Mouse (Mus musculus): ENCODE results near the gene Sycp3.
"Not testable (repeated sequence)": the region's sequence is repeated elsewhere in the genome, so short reads cannot be mapped to it uniquely, and the experiment has no call there.

Gene Sycp3

DNA sequence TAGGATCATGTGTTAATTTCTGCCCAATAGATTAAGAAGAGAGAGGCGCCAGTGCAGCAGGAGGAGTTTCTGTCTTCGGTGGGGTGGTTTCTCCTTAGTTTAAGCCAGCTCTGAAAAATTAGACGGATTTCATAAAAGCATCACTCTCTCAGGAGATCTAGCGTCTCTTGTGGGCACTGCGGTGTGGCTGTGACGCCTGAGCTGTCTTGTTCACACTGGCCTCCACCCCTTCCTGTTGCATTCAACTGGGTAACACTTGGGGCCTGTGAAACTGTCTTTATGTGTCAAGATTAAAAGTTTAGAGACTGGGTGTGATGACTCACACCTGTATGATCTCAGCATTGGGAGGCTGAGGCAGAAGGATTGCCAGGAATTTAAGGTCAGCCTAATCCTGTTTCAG, 31.4 kb upstream of the Sycp3 start:
- Histone ChIP-seq H3K4me3 (replicated peaks; ENCODE audit: low read length) (no peak overlapping the region), H3K9me3 (ENCODE audit: low read length) (no peaks in the 10 kb centered on the region), H3K4me1 (replicated peaks; ENCODE audit: low read depth, low read length) (no peaks in the 10 kb centered on the region), H3K27me3 (ENCODE audit: insufficient read depth, low read length) (no peaks in the 10 kb centered on the region), H3K36me3 (ENCODE audit: insufficient read depth, low read length) (peaks cover 63% of the 10 kb centered on the region)
- no peak for TF ChIP-seq CTCF (conservative IDR thresholded peaks at IDR 0.05; ENCODE audit: low read length)
- TF ChIP-seq POU5F1 (IDR thresholded peaks at IDR 0.05; ENCODE audit: borderline replicate concordance, low read length): no peak
- TF ChIP-seq NANOG (IDR thresholded peaks at IDR 0.05; ENCODE audit: borderline replicate concordance, low read length): no peak

DNA sequence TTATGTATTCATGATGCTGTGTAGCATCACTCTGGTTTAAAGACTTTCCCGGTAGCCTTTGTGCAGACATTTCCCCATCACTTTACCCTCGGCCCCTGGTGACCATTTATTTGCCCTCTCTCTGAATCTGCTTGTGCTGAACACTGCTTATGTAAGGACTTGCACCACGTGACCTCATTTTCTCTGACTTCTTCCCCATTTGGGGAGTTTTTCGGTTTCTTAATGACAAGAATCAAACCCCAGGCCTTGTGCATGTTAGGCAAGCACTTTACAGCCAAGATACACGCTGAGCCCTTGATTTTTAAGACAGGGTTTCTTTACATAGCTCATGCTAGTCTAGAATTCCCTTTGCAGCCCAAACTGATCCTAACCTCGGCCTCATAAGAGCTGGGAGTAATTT, 18.1 kb upstream of the Sycp3 start:
- TF ChIP-seq POU5F1 (IDR thresholded peaks at IDR 0.05; ENCODE audit: borderline replicate concordance, low read length): no peak
- TF ChIP-seq CTCF (conservative IDR thresholded peaks at IDR 0.05; ENCODE audit: low read length): no peak
- TF ChIP-seq NANOG (IDR thresholded peaks at IDR 0.05; ENCODE audit: borderline replicate concordance, low read length): no peak

DNA sequence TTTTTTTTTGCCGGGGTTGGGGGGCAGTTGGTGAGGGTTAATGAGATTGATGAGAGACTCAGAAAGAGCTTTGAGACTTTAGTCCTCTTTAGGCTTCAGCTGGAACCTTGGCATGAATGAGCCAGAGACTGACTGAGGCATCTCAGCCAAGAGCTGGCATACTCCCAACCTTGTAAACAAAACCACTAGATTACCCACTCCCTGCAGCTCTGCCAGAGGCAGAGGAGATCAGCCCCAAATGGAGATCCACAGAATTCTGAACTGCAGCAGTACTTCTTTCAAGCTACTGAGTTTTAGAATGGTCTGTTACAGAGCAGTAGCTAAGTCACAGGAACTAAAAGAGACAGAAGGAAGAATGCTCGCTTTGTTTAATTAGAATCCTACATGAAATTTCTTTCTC, 8.1 kb upstream of the Sycp3 start:
- TF ChIP-seq POU5F1 (IDR thresholded peaks at IDR 0.05; ENCODE audit: borderline replicate concordance, low read length) (no peak), CTCF (conservative IDR thresholded peaks at IDR 0.05; ENCODE audit: low read length) (no peak), NANOG (IDR thresholded peaks at IDR 0.05; ENCODE audit: borderline replicate concordance, low read length) (no peak)
- Histone ChIP-seq H3K36me3 (ENCODE audit: insufficient read depth, low read length) (peaks cover 8% of the 10 kb centered on the region), H3K27me3 (ENCODE audit: insufficient read depth, low read length) (peaks cover 2% of the 10 kb centered on the region; the same call in 1 of the 2 replicates), H3K4me3 (replicated peaks; ENCODE audit: low read length) (no peak overlapping the region), H3K9me3 (ENCODE audit: low read length) (no peaks in the 10 kb centered on the region), H3K4me1 (replicated peaks; ENCODE audit: low read depth, low read length) (no peaks in the 10 kb centered on the region)

More for the DNA sequence above, 18.1 kb upstream of the Sycp3 start:
- Histone ChIP-seq H3K27me3 (ENCODE audit: insufficient read depth, low read length) (no peaks in the 10 kb centered on the region), H3K36me3 (ENCODE audit: insufficient read depth, low read length) (peaks cover 73% of the 10 kb centered on the region), H3K4me1 (replicated peaks; ENCODE audit: low read depth, low read length) (peaks cover 15% of the 10 kb centered on the region), H3K4me3 (replicated peaks; ENCODE audit: low read length) (no peak overlapping the region), H3K9me3 (ENCODE audit: low read length) (no peaks in the 10 kb centered on the region)

DNA sequence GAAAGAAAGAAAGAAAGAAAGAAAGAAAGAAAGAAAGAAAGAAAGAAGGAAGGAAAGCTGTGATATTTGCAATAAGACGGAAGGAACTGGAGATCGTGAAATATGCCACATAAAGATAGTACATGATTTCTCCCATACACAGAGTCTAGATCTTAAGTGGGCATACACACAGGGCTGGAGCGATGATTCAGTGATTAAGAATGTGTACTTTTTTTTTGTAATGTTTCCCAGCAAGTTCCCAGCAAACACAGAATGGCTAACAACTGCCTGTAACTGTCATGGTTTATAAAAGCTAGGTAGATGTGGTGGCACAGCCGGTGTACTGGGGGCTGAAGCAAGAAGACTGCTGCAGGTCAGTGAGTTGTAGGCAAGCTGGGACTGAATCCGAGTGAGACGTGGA, 7.4 kb upstream of the Sycp3 start:
- H3K4me3 ChIP-seq (replicated peaks; ENCODE audit: low read length): no peak overlapping the region
- TF ChIP-seq CTCF (conservative IDR thresholded peaks at IDR 0.05; ENCODE audit: low read length) (no peak), NANOG (IDR thresholded peaks at IDR 0.05; ENCODE audit: borderline replicate concordance, low read length) (no peak), POU5F1 (IDR thresholded peaks at IDR 0.05; ENCODE audit: borderline replicate concordance, low read length) (no peak)
- H3K36me3 ChIP-seq (ENCODE audit: insufficient read depth, low read length): peaks cover under 1% of the 10 kb centered on the region; the same call in 1 of the 2 replicates
- no peaks in the 10 kb centered on the region for H3K9me3 ChIP-seq (ENCODE audit: low read length)
- peaks cover 2% of the 10 kb centered on the region; the same call in 1 of the 2 replicates for H3K27me3 ChIP-seq (ENCODE audit: insufficient read depth, low read length)
- H3K4me1 ChIP-seq (replicated peaks; ENCODE audit: low read depth, low read length): no peaks in the 10 kb centered on the region

DNA sequence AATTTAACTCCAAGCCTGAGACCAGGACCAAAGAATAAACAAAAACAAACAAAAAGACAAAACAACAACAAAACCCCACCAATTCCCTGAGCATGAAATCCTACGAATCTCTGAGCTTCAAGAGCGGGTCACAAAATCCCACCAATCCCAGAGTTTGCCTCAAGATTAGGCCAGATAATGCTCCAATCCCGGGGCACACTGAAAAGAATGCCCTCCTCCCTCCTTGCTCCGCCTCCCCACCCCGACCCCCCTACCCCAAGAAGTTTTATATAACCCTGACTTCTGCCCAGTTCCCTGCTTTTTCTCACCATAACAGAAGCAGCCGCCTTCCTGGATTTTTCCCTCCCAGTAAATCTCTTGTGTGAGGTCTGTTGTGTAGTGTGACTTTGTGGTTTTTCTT, 1.6 kb upstream of the Sycp3 start:
- H3K9me3 ChIP-seq (ENCODE audit: low read length): peaks cover 5% of the 10 kb centered on the region; the same call in 1 of the 2 replicates
- peaks cover 28% of the 10 kb centered on the region for H3K4me1 ChIP-seq (replicated peaks; ENCODE audit: low read depth, low read length)
- peaks cover under 1% of the 10 kb centered on the region; the same call in 1 of the 2 replicates for H3K36me3 ChIP-seq (ENCODE audit: insufficient read depth, low read length)
- no peak overlapping the region for H3K4me3 ChIP-seq (replicated peaks; ENCODE audit: low read length)
- TF ChIP-seq CTCF (conservative IDR thresholded peaks at IDR 0.05; ENCODE audit: low read length): no peak
- H3K27me3 ChIP-seq (ENCODE audit: insufficient read depth, low read length): peaks cover 2% of the 10 kb centered on the region; the same call in 1 of the 2 replicates

DNA sequence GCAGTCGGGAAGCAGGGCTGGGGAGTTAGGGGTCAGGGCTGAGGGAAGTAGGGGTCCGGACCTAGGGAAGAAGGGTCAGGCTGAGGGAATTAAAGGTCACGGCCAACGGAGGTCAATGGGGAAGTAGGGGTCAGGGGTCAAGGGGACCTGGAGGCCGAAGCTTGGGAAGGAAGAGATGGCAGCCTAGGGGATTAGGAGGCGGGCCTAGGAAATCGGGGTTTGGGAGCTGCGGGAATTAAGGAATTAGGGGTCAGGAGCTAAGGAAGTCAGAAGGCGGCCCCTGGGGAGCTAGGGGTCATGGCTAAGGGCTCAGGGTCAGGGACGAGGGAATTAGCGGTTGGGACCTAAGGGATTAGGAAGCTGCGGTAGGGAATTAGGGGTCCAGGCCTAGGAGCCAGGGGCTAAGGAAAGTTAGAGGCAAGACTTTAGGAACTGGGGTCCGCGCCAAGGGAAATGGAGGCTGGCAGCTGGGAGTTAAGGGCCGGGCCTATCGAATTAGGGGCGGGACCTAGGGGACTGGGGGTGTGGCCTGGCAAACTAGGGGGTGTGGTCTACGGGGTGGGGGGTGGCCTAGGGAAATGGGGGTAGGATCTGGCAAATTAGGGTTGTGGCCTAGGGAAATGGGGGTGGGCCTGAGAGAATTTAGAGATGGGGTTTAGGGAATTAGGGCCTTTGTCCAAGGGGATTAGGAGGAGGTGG, 902 bp downstream of the Sycp3 start:
- Histone ChIP-seq H3K4me3 (replicated peaks; ENCODE audit: low read length) (peak overlapping the region; percentile 82), H3K36me3 (ENCODE audit: insufficient read depth, low read length) (peaks cover 15% of the 10 kb centered on the region; the same call in 1 of the 2 replicates), H3K27me3 (ENCODE audit: insufficient read depth, low read length) (no peaks in the 10 kb centered on the region; the same call in 1 of the 2 replicates), H3K9me3 (ENCODE audit: low read length) (peaks cover 5% of the 10 kb centered on the region; the same call in 1 of the 2 replicates), H3K4me1 (replicated peaks; ENCODE audit: low read depth, low read length) (peaks cover 28% of the 10 kb centered on the region)
- TF ChIP-seq CTCF (conservative IDR thresholded peaks at IDR 0.05; ENCODE audit: low read length) (no peak), NANOG (IDR thresholded peaks at IDR 0.05; ENCODE audit: borderline replicate concordance, low read length) (no peak), POU5F1 (IDR thresholded peaks at IDR 0.05; ENCODE audit: borderline replicate concordance, low read length) (no peak)

DNA sequence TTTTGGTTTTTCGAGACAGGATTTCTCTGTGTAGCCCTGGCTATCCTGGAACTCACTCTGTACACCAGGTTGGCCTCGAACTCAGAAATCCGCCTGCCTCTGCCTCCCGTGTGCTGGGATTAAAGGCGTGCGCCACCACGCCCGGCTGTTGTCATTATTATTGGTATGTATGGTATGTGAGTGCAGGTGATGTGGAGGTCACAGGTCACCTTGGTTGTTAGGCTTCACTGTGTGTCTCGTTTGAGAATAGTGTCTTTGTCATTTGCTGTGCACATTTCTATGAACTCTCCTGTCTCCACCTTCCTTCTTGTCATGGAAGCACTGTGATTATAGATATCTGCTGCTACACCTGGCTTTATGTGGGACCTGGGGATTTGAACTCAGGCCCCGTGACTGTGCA, 23.5 kb downstream of the Sycp3 start:
- H3K4me1 ChIP-seq (replicated peaks; ENCODE audit: low read depth, low read length): peaks cover 10% of the 10 kb centered on the region
- H3K4me3 ChIP-seq (replicated peaks; ENCODE audit: low read length); H3K27me3 ChIP-seq (ENCODE audit: insufficient read depth, low read length); H3K36me3 ChIP-seq (ENCODE audit: insufficient read depth, low read length); H3K9me3 ChIP-seq (ENCODE audit: low read length): not testable (repeated sequence)

DNA sequence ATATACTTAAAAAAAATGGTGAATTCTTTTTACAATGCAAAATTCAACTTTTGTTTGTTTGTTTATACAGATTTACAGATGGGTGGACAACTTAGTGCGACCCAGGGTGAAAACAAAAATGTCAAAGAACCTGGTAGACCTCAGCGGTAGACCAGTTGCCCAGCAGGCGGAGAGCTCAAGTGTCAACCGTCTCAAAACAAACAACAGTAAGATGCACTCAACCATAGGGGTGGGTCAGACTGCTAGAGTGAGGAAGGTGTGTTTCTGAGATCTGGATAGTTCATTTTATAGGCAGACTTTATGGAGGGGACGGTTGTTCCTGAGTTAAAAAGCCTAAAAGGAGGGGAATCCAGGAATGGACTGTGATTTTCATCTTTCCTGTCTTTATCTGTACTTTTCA, 29.3 kb downstream of the Sycp3 start:
- no peaks in the 10 kb centered on the region for H3K9me3 ChIP-seq (ENCODE audit: low read length)
- no peak overlapping the region for H3K4me3 ChIP-seq (replicated peaks; ENCODE audit: low read length)
- H3K27me3 ChIP-seq (ENCODE audit: insufficient read depth, low read length): peaks cover 4% of the 10 kb centered on the region; the same call in 1 of the 2 replicates
- no peaks in the 10 kb centered on the region for H3K36me3 ChIP-seq (ENCODE audit: insufficient read depth, low read length)
- TF ChIP-seq POU5F1 (IDR thresholded peaks at IDR 0.05; ENCODE audit: borderline replicate concordance, low read length) (no peak), CTCF (conservative IDR thresholded peaks at IDR 0.05; ENCODE audit: low read length) (no peak), NANOG (IDR thresholded peaks at IDR 0.05; ENCODE audit: borderline replicate concordance, low read length) (no peak)
- peaks cover 21% of the 10 kb centered on the region for H3K4me1 ChIP-seq (replicated peaks; ENCODE audit: low read depth, low read length)

DNA sequence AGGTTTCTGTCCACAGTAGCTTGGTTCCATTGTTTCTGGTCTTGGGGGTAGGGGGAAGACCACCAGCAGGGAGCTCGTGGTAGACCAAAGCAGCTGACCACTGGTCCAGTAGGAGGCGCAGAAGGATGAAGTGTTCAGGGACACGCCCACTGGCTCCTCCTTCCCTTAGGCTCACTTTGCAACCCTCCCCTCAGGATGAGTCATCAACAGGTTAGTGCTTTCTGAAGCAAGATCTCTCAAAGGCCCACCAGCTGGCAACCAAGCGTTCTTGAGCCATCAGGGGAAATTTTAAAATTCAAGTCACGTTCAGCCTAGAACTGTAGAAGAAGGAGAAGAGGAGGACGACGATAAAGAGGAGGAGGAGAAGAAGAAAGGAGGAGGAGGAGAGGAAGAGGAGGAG, 32.3 kb downstream of the Sycp3 start:
- TF ChIP-seq NANOG (IDR thresholded peaks at IDR 0.05; ENCODE audit: borderline replicate concordance, low read length) (no peak), POU5F1 (IDR thresholded peaks at IDR 0.05; ENCODE audit: borderline replicate concordance, low read length) (no peak), CTCF (conservative IDR thresholded peaks at IDR 0.05; ENCODE audit: low read length) (no peak)
- H3K27me3 ChIP-seq (ENCODE audit: insufficient read depth, low read length): peaks cover 4% of the 10 kb centered on the region; the same call in 1 of the 2 replicates
- no peak overlapping the region for H3K4me3 ChIP-seq (replicated peaks; ENCODE audit: low read length)
- H3K4me1 ChIP-seq (replicated peaks; ENCODE audit: low read depth, low read length): peaks cover 45% of the 10 kb centered on the region
- no peaks in the 10 kb centered on the region for H3K9me3 ChIP-seq (ENCODE audit: low read length)
- H3K36me3 ChIP-seq (ENCODE audit: insufficient read depth, low read length): no peaks in the 10 kb centered on the region
